Mouse (Mus musculus) ES-CJ7 (cell line): Measurements from ENCODE around the gene Tectb.
A peak's percentile ranks its signal among the peaks of the same experiment; 100 is the strongest.
"Not testable (repeated sequence)": the region's sequence is repeated elsewhere in the genome, so short reads cannot be mapped to it uniquely, and the experiment has no call there.

Experiments used
- DNase-seq: peaks from one replicate; pipeline ENCODE4 v3.0.0; 2011; ENCODE audit warnings: low read depth, low spot score

Tectb gene

DNA sequence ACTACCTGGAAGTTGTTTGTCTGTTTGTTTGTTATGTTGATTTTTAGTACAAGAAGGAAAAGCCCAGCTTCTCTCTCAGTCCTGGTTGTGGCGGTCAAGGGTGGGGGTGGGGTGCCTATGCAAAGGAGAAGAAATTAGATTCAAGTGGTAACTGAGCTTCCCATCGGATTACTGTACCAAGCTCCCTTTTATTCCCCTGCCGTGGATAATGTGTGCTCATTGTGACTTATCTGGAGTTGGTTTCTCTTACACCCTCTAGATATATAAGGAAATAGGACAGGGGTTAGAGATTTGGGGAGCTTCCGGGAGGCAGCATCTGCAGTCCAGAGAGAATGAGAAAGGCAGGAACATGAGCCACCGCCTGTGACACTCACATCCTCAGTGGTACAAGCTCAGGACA is at the start of gene Tectb:
Tectb (plus strand) TSS at position 301 of the 400 bp plus-strand sequence.
- no peak for DNase-seq

DNA sequence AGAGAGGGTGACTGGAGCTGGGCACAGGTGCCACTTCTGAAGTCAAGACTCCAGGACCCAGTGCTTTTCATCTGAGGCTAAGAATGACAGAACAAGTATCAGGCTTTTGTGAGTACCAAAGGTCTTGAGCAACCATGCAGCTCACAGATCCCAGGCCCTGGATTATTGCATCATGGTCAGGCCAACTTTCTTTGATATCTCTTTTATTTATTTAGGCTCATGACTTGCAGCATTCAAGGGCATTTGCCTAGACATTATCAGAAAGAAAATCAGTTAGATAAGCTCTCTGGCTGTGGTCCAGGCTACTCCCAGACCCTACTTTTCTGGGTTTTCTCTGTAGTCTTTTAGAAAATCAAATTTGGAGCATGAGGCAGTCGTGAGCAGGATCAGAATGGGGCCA is 48.8 kb upstream of the Tectb start:
- DNase-seq = no peak

DNA sequence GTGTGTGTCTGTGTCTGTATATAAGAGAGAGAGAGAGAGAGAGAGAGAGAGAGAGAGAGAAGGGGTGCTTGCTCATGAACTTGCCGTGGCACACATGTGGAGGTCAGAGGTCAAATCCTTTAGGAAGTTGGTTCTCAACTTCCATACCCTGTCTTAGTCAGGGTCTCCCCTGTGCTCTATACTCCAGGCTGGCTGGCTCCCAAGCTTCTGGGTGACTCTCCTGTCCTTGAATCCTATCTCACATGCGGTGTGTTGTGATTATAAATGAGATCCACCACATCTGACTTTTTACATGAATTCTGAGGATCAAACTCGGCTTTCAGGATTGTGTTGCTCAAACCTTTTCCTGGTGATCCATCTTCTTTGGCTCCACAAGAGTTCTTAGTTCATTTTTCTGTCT is 48.1 kb upstream of the Tectb start:
- no peak for DNase-seq

DNA sequence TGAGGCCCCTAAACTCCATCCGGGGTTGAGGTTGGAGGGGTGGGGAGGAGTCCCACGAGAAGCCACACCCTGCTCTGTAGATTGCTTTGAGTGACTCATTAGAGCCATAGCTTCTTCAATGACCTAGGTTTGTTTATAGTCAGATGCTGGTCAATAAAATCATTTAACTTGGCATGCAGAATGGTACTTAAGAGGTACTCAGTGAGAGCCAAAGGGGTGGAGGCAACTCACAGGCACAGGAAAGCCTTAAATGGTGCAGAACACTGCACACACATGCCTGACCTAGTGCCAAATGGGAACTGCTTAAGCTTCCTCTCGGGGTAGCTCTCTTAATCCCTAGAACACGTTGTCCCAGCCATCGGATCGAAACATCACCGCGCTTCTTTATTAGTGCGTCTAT is 46.0 kb upstream of the Tectb start:
- DNase-seq = no peak

DNA sequence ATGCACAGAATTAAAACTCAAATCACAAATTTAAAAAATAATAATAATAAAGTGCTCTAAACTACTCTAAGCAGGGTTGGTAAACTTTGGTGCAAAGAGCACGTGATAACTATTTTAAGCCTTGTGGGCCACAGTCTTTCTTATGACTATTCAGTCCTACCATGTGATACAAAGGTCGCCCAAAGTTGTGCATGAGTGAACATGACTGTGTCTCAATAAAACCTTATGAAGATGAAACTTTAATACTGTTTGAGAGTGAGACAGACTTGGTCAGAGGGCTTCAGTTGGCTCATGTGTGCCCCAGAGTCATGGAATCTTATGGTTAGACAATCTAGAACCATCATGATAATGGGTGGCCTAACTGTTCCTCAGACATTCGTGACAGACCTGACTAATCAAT is 44.6 kb upstream of the Tectb start:
- no peak for DNase-seq

DNA sequence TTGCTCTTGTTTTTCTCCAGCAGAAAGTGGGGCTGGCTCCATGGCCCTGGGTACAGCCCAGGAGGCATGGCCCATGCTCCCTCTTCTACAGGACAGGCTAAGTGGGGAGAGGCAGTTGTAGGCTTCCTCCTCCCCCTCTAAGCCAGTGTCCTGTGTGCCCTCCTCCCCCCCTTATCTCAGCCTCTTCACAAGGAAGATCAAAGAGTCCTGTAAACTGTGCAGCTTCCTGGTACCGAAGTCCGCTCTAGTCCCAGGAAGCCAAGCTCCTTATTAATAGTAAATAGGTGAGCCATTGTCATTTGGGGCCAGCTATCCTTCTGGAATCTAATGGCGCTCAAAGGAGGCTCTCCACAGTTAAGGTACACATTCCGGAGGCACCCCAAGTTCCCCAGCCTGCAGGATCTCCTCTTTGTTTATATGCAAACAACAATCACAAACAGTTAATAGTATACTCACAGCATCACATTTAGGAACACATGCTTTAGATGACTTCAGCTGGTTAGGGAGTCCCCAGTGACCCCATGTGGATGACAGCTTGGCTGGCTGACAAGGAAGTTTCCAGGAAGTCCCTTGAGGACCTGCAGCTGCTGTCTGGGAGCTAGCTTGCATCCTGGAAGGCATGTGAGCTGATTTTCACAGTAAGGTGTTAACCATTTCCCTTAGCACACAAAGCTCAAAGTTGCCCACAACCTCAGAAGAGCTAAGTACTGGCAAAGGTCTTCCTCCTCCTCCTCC is 43.7 kb upstream of the Tectb start:
- DNase-seq = no peak

DNA sequence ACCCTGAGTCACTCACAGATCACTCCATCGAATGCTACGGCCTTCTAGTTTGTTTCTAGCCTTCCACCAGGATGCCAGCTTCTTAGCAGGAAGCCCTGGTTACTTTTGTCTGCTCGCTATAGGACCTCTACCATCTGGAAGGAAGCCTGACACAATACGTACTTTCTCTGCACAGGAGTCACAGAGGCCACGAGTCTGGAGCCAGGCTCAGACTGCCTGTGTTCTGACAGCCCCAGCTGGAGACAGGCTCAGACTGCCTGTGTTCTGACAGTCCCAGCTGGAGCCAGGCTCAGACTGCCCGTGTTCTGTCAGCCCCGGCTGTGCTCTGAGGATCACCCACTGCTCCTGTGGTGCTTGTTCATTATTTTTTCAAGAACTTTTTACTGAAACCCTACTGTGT is 42.6 kb upstream of the Tectb start:
- DNase-seq = no peak

DNA sequence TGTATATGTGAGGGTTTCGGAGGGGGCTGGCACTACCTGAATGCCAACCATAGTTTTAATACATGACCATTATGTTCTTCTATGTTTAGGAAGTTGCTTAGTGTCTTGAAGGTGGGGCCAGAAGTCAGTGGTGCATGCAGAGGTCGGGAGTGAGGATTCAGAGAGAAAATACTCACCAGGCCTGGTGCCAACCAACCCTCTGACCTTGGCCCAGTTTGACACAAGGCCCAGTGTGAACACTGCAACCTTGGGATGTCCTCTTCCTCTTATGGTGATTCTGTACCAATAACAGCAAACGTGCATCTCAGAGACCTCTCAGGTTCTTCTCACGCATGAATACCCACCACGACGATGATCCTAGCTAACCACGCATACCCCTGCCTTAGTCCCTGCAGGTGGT is 42.0 kb upstream of the Tectb start:
- DNase-seq = no peak

DNA sequence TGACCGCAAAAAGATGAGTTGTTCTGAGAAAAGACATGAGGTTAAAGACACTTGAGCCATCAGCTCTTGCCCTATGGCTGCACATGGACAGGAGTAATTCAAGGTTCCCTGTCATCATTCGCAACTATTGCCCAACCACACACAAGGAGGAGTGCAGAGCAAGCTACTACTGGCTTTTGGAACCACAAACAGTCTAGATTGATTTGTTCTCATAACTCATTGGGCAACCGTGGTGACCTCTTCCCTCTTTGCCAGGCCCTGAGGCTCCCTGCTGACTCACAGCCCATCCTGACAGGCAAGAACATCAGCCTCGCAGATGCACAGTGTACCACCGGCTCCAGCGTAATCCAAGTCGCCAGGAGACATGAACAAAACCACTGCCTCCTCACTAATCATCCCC is 41.2 kb upstream of the Tectb start:
- no peak for DNase-seq

DNA sequence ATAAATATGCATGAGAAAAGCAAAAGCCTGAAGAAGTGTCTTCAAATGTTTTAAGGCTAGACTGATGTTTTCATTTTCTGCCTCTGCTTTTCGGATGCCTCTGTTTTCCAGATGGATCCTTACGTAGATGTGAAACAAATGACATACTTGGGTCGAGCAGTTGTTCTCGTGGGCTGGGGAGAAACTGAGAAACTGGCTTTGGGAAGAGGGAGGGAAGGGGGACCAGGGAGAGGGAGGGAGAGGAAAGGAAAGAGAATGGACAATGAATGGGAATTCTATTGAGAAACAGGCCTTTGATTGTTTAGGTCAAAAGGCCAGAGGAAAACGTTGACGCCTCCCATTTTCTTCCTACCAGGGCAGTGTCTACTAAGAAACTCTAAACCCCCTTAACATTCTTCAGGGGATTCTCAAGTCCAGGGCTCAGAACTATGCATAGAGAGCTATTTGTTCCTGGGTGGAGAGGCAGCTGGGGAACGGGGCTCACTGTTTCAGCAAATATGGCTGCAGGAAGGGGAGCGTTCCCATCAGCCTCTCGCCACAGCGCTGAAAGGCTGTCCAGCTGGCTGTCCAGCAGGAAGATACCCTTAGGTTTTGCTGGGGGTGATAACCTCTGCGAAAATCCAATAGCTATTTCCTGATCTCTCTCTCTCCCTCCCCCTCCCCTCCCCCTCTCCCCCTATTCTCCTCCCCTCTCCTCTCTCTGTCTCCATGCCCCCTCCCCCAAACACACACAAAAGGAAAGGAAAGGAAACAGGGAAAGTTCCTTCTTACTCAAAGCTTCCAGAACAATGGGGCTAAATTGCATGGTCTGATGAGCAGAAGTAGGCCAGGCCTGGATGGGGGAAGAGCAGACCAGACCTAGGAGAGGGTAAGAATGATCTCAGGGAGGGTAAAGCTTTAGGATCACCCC is 36.9 kb upstream of the Tectb start:
- DNase-seq = peak; percentile 64

DNA sequence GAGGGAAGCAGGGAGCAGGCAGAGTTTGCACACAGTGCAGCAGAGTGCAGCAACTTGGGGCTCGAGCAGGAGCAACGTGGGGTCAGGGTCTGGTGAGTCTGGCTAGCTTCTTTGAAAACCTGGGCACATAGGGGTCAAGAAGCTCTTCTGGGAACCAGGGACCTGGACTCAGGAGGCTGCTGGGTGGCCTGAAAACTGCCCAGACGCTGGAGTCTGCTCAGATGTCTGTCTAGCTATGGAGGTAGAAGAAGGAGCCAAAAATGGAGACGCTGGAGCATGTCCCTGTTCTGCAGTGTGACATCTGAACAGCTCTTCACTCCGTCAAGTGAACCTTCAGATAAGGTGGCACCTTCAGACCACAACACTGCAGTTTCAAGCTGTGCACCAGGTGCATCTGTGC is 35.8 kb upstream of the Tectb start:
- DNase-seq = no peak

DNA sequence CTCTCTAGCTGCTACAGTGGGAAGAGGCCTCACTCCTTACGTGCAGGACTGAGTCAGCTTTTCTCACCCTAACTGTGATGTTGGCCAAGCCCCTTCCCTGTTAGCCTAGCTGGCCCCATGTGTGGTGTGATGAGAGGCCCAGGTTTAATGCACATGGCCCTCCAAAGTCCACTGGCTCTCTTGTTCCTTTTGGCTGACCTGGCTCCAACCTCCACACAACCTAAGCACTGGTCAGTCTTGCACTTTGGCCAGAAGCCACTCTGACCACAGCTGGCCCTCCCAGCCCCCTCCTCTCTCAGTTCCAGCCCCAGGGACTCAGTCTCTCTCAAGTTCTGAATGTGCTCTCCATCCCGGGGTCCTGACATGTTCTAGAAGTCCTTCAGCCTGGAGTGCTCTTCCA is 35.4 kb upstream of the Tectb start:
- no peak for DNase-seq

DNA sequence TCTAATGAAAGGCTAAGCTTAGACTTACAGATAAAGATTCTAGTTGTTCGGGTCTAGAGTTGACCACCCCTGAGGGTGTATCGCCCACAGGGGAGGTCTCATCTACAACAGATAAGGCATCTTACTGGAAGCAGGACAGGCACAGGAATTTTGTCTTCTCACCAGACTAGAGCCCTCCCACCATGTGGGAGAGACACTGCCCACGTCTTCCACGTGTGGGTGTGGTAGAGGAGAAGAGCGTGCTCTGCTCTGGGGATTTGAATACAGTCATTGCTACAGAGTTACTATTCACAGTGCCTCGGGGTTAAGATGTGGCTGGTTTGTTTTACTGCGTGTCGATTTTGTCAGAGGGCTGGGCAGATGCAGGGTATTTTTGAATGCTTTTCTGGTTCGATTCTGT is 33.0 kb upstream of the Tectb start:
- DNase-seq = no peak

DNA sequence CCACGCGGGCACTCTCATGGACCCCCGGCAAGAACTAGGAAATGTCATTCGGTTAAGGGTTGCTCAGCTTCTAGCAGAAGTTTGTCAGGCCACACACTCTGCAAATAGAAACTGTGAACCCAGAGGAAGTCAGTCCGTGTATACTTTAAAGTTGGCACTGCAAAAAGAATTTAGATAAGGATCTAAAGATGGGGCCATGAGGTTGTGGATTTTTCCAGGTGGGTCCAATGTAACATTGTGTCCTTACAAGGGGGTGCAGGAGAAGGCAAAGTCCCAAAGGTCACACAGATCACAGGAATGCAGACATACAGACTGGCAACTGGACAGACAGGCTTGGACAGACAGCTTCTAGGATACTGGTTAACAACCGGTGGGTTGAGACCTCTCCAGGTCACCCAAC is 32.4 kb upstream of the Tectb start:
- DNase-seq = no peak

DNA sequence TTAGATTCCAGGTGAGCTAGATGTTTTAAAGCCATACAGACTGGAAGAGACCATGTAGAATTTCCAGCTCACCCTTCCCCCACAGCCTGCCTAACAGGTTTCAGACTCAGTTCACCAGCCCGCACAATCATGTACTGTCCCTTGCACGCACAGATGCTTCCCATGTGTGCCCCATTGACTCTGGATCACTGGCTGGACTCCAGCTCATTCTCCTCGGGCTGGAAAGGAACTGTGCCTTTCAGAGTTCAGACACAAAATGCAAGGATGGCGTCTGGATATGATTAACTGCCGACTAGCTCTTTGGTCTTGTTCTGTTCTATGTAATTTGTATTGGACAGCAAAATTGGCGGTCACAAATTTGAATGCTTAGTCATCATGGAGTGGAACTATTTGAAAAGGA is 30.9 kb upstream of the Tectb start:
- no peak for DNase-seq

DNA sequence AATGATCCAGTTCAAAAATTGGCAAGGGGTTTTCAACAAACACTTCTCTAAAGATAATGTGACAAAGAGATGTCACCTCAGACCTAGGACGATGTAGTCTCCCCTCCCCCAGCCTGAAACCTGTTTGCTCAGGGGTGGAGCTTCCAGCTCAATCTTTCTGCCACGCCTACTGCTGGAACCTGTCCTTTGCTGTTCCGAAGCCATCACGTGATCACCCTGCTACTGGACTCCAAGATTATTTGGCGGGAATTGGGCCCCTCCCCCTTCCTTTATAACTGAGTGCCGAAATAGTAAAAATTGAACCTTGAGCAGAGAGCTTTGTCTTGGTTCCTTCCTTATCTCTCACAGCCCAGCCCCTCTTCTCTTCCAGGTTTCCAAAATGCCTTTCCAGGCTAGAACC is 28.3 kb upstream of the Tectb start:
- DNase-seq = not testable (repeated sequence)

DNA sequence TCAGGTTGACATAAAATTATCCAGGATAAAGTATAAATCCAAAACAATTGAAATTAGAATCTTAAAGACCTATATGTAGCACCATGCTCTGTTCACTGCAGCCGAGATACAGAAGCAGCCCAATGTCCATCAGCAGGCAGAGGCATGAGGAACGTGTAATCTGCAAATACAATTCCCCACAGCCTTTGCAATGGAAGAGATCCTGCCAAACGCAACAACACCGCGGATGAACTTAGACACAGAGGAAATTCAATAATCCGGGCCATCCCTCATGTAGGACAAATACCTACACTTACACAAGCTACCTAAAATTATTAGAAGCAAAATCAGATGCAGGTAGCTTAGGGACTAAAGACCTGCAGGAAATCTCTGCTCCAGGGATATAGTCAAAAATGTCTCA is 27.6 kb upstream of the Tectb start:
- no peak for DNase-seq

DNA sequence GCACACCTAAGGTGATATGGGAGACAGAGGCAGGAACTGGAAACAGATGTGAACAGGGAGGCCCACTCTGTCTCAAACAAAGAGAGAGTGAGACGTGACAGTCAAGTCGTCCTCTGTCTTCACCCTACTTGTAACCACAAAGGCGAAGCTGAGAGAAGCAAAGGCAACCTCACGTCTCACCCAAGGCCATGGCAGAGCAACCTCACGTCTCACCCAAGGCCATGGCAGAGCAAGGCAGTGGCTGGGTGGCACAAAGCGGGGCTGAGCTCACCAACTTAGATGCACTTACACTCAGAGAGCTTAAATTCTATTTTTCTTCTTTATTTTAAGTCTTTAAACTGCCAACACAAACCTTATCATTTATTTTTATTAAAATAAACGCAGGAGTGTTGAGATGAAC is 23.5 kb upstream of the Tectb start:
- no peak for DNase-seq

DNA sequence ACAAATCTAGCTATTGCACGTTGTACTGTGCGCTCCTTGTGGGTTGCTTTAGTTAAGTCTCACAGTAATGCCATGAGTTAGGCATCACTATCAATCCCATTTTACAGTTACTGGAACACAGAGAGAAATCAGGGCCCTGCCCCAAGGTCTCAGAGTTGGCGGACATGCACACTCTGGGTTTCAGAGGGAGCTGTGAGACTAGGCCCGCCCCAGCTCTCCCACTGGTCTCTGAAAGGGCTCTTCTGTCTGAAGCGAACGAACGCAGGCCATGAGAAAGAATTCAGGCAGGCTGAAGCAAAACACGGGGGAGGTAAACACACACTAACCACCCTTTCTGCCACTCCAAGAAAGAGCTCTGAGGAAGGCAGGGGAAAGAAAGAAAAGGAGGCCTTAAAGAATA is 21.9 kb upstream of the Tectb start:
- DNase-seq = no peak

DNA sequence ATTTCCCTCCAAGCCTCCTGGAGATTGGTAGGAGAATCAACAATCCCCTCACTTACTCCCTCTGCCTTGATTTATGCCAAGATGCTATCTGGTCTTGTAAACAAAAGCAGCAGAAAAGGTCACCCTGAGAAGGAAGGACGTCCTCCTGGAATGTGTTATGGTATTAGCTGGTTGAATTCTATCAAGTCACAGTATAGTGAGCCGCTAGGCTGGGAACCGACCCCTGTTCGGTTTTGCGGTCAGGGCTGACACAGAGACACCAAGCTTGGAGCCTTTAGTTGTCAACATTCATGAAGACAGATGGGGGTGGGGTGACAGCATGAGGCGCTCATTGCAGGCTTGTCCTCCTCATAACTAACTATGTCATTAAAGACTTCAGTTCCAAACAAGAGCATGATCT is 20.7 kb upstream of the Tectb start:
- DNase-seq = no peak

DNA sequence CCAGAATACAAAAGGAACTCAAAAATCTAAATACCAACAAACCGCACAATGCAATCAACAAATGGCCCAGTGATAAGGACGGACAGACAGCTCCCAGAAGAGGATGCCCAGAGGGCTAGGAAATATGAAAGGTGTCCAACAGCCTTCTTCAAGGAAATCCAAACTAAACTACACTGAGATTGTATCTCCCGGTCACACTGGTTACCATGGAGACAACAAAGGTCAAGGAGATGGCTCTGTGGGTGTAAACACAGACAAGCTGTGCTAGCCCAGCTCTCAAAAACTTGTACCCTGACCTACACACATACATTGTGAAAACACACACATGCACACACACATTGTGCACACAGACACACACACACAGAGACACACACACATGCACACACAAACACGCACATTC is 18.3 kb upstream of the Tectb start:
- no peak for DNase-seq

DNA sequence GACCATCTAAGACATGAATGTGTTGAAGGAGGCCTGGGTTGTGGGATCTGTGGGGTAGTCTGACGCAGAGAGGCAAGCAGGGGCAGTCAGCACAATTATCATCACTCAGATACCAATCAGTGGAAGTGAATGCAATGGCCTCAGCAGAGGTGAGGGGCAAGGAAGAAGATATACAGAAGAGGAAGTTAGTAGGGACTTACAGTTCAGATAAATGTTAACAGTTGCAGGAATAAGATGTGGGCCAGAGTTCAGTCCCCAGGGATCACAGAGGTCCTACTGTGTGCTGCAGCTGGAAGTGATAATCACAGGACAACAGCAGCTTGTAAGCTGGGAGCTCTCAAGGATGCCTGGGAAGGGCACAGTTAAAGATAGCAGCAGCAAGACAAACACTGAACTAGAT is 16.4 kb upstream of the Tectb start:
- no peak for DNase-seq

DNA sequence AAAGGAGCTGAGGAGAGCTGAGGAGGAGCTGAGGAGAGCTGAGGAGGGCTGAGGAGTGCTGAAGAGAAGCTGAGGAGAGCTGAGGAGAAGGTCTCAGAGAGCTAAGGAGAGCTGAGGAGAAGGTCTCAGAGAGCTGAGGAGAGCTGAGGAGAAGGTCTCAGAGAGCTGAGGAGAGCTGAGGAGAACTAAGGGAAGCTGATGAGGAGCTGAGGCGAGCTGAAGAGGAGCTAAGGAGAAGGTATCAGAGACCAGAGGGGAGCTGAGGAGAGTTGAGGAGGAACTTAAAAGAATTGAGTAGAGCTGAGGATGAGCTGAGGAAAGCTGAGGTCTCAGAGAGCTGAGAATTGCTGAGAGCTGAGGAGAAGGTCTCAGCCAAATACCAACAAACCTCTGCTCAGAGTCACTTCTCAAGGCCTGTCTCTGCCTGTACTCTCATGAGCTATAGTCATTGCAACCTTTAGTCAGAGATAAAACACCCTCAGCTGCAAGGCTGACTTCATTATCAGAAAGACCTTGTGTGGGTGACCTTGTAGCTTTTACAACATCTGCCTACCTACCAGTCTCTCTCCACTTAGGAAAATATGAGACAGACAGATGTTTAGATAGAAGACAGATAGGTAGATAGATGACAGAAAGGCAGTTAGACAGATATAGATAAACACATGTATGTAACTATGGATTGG is 15.2 kb upstream of the Tectb start:
- DNase-seq = no peak
